Mouse (Mus musculus): Measurements from ENCODE around the gene Rab27a.
A peak's percentile ranks its signal among the peaks of the same experiment; 100 is the strongest.

Rab27a gene

DNA sequence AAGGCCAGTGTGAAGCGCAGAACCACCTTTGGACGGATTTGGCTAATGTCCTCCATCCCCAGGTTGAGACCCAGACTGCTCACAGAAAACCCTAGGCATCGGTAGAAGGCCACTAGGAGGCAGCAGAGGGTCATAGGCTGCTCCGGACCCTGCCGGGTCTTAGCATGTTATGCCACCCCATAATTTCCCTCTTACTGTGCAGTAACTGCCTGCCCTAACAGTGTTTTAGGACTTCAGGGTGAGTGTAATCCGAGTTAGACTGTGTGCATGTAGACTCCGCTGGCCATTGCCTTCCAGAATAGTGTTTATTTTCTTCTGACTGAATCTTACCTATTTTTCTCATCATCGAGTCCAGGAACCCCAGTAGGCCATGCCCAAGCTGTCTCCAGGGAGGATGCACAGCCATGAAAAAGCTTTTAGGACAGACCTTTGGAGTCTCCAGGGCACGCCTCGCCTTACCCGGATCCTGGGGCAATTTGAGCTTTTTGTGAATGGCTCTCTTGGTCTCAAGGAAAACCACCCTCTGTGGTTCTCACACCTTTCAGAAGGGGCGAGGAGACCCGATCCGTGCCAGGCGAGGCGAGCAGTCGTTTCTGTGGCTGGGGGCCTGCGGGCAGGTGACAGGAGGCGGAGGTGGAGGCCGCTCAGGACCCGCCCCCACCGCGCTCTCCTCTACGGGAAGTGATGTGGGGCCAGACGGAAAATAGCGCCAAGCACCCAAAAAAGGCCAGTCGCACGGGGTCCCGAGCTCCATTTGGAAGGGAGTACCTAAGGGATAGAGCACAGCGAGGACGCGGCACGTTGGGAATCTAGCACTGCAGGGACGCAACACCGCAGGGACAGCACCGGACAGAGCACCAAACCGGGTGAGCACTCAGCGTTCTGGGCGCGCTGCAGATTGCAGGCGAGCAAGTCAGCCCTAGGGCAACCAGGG, at the start of gene Rab27a:
Gene Rab27a (plus strand): TSS at position 709 of the 934 bp plus-strand sequence.
- DNase-seq (ENCODE audit: low spot score) = peak; percentile 91

DNA sequence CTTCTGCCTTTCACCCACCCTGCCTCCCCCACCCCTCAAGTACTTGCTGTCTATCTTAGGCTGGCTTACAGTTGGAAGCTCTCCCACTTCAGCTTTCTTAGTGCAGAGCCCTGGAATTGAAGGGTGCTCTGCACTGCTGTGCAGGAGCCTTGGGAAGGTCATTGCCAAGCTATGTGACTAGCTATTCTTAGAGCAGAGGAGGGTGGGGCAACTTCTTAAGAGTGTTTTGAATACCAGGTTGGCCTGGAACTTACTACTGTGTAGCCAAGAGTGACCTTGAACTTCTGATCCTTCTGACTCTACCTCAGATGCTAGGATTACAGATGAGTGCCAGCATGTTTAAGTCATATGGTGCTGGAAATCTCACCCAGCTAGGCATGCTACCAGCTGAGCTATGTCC, 48.5 kb upstream of the Rab27a start:
- DNase-seq (ENCODE audit: low spot score) = no peak

DNA sequence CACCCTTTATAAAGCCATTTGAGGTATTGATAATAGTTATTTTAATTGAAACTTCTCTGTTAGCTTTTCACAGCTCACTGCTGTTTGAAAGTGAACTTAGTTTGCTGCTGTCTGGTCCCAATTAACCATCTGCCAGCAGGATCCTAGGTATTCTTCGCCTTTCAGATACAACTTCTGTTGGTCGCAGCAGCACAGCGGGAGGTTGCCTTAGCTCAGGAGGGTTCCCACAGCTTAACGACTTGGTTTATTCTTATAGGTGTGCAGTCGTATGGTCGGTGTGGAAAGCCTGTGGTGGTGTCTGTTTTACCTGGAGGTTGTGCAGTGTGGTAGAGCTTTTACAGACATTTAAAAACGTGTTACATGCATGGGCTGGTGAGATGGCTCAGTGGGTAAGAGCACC, 47.8 kb upstream of the Rab27a start:
- DNase-seq (ENCODE audit: low spot score) = no peak

DNA sequence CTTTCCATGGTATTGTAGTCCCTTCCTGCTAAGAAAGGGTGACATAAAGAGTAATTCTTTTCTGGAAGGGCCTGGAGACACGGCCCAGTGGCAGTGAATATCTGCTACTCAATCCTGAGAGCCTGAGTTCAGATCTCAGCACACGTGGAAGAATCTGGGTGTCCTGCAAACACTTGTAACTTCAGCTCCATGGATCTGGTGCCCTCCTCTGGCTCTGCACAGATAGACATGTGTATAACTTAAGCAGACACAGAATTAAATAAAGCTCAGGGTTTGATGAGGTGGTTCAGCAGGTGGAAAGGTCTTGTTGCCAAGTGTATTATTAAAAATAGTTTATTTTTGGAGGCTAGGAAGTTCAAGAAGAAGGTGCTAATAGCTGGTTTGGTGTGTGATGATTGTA, 44.2 kb upstream of the Rab27a start:
- no peak for DNase-seq (ENCODE audit: low spot score)

DNA sequence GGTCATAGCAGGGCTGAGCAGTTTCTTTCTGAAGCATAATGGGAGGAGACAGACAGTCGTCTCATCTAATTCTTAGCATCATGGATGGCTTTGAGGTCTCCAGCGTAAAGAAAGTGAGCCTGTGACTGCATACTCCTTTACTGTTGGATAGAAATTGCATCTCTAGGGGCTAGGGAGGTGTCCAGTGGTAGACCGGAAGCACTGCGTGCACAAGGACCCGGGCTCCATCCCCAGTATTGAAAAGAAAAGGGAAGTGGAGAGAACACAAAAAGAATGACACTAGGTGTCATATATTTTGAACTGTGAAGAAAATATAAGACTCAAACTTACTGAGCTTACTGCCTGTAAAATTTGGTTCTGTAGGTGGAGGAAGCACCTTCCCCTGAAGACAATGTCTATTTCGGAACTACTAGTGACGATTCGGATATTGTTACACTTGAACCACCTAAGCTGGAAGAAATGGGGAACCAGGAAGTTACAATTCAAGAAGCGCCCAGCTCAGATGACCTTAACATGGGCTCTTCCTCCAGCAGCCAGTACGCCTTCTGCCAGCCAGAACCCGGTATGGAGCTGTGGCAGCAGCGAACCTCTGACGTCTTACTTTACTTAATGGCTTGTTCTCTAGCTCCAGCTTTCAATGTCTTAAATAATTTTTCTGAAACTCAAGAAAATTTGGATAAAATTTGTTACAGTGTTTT, 43.2 kb upstream of the Rab27a start:
- no peak for DNase-seq (ENCODE audit: low spot score)

DNA sequence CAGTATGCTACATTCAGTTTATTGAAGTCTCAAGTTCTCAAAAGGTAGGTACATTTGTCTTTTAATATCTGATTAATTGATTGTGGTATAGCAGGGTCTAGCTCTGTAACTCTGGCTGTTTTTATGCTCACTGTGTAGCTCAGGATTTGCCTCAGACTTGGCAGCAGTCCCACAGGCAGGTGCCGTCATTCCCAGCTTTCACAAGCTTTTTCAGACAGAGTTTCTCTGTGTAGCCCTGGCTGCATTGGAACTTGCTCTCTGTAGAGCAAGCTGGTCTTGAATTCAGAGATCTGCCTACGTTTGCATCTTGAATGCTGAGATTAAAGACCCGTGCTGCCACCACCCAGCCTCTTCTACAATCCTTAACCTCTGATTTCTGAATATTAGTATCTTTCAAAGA, 42.5 kb upstream of the Rab27a start:
- DNase-seq (ENCODE audit: low spot score) = no peak

DNA sequence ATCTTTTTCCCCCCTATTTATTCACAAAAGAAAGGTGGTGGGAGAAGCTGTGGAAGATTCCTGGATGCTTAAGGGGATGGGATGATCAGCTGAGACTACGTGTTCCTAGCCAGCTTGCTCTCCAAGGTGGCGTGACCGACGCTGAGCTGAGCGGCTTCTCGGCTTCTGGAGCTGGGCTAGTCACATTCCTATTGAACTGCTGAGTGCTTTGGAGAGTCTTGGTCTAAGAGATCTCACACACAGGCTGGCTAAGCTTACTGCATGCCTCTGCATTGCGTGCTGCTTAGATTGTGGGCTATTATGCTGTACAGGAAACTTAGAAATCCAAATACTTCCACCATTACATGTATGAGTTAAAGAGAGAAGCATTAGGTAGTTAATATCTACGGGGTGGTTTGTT, 40.6 kb upstream of the Rab27a start:
- DNase-seq (ENCODE audit: low spot score) = no peak

DNA sequence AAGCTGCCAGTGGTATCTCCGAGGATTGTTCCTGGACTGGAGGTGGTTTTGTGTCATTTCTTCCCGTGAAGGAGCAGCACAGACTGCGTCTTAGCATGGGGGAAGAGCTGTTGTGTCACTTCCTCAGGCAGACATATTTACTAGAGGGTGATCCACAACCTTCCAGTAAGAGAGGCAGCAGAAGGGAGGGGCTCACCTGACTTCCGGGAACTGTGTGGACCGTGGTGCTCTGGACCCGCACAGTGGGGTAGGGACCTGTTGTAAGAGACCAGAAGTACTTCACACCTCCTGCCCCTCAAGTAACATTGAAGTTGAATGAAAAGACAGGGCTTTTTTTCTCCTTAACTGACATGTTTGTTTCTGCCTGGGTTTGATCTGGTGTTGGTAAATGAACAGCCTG, 39.5 kb upstream of the Rab27a start:
- no peak for DNase-seq (ENCODE audit: low spot score)

DNA sequence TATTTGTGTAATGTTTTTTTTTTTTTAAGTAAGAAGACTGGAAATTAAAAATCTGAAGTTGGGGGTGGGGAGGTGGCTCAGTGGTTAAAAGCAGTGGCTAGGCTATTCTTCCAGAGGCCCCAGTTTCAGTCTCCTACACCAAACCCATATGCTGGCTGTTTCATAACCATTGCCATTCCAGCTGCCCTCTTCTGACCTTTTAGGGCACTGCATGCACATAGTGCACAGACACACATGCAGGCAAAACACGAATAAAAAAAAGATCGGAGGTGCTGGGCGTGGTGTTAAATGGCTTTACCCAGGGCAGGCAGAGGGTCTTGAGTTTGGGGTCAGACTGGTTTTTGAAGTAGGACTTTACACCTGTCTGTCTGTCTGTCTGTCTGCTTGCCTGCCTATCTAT, 38.5 kb upstream of the Rab27a start:
- no peak for DNase-seq (ENCODE audit: low spot score)

DNA sequence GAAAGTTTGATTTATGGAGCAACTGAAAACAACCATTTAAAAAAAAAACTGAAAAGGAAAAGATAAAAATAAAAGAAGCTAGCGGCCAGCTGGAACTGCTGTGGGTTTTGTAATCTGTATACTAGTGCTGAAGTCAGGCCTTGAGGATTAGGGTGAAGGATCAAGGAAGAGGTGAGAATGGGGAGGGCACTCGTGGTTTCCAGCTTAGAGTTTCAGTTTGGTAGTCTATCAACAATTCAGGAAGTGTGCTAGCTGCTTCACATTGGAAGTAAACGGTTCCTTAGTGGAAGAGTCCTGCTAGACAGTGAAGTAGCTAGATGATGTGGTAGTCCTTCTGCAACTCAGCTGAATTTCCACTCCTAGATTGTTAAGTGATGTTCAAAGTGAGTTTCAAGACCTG, 36.3 kb upstream of the Rab27a start:
- DNase-seq (ENCODE audit: low spot score) = no peak

DNA sequence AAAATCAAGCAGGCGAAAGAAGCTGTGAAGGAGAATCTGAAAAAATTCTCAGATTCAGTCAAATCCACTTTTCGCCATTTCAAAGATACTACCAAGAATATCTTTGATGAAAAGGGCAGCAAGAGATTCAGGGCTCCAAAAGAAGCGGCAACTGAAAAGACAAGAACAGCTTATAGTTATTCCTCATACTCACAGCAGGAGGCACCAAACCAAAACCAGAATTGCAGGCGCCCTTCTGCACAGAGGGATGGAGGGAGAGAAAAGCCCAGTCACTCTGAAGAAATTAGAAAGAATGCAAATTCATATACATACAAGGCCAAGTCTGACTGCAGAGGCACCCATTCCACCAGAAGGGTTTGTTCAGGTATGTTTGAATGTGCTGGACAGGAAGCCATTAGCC, 32.0 kb upstream of the Rab27a start:
- DNase-seq (ENCODE audit: low spot score) = no peak

DNA sequence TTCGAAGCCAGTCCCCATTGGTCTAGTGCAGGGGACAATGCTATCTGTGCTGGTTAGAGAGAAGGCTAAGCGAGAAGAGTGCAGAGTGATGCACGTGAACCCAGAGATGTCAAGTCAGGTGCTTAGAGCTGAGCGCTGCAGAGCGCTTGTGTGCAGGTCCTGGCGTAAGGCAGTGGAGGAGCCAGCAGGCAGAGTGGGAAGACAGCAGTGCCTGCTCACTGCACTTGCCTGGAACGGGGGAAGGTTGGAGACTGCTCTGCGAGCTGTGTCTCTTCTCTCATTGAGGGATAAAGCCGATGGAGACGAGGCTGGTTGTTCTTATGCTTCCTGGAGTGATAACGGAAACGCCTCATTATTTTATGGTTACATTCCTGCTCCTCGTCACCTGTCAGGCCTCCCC, 29.9 kb upstream of the Rab27a start:
- DNase-seq (ENCODE audit: low spot score) = no peak

DNA sequence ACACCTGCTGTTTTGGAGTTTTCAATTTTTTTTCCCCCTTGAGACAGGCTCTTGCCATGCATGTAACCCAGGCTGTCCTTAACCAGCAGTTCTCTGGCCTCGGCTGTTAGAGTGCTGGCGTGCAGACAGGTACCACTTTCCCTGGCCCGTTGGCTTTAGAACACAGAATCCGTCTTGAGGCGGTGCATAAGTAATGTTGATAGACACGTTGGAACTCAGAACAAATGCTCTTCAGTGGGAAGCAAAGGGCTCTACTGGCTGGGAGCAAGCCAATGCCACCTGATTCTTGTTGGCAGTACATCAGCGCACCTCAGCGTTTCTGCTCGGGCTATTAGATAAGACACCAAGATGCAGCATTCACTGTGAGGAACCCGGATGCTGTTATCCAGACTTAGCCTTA, 24.8 kb upstream of the Rab27a start:
- no peak for DNase-seq (ENCODE audit: low spot score)

DNA sequence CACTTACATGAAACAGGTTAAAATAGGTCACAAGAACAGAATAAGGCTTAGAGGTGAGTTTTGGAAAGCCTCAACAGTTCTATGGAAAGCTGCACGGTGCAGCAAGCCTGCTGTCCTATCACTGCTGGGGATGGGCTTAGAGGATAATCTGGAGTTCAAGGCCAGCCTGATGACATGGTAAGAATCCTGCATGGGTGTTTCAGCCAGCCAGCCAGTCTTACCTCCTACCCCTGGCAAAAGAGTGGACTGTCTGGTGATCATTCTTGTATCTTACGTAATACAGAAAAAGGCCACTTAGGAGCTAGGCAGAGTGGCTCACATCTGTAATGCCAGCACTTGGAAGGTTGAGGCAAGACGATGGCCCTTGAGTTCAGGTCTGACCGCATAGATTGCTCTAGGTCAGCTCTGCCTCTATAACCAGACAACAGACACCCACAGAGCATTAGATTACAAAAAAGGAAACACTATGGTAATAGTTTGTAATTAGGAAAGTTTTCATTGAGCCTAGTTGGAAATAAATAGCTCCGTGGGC, 24.0 kb upstream of the Rab27a start:
- DNase-seq (ENCODE audit: low spot score) = no peak

DNA sequence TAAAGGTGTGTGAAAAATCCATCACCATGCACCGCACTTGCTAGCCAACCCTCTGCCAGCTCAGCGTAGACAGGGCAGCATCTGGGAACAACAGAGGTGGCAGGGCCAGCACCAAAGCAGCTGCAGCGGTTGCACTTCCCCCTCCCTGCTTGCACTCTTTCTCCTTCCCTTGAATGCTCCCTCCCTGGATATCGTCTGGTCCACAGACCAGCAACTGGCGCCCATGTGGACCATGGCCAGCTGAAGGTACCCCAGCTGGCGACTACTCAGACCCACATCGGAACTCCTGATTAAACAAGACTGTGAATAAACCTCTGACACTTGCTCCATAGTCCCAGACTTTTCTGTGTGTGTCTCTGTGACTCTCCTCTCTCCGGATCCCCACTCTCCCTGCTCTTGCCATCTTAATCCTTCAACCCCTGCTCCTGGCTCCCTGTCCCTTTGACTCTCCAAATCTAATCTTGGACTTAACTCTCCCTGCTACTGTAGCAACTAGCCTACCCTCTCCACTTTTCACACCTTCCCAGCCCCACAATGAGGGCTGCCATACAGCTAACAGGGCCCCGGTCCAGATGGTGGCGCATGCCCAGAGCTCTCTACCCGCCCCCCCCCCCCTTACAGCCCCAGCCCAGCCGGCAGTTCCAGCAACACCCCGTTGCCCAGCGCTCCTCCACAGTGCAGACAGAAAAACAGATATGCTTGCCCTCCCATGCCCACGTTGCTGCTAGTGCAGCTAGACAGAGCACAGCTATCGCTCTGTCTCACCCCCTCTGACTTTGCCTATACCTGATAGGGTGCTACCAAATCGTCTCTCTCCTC, 18.6 kb upstream of the Rab27a start:
- peak; percentile 54 for DNase-seq (ENCODE audit: low spot score)

DNA sequence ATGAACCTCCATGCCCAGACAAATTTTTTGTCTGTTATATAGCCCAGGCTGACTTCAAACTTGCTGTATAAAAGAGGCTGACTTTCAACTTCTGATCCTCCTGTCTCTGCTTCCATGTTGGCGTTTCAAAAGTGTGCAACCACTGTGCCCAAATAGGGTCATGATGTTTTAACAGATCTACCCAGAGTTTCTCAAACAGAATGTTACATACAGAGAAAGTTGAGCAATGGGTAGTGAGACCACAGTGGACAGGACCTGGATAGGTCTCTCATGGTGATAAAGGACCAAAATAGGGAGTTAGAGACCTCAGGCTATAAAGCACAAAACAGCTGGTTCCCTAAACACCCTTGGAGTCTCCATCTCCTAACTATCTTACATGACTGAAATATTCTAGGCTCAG, 14.2 kb upstream of the Rab27a start:
- DNase-seq (ENCODE audit: low spot score) = no peak

DNA sequence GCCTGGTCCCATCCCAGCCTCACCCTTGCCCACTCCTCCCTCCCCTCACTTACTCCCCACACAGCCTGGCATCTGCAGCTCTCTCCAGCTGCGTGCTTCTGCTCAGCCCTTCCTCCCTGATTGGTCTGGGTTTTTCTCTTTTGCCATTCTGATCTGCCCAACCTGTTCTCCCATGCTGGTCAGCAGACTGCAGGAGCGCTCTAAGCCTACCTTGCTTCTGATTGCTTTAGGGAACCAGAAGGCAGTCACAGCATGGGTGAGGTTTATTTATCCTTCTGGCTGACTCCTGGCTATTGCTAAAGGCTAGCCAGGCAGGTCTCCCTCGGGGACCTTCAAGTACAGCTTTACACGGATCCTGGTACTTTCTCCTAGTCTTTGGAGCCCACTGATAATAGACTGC, 13.2 kb upstream of the Rab27a start:
- DNase-seq (ENCODE audit: low spot score) = no peak

DNA sequence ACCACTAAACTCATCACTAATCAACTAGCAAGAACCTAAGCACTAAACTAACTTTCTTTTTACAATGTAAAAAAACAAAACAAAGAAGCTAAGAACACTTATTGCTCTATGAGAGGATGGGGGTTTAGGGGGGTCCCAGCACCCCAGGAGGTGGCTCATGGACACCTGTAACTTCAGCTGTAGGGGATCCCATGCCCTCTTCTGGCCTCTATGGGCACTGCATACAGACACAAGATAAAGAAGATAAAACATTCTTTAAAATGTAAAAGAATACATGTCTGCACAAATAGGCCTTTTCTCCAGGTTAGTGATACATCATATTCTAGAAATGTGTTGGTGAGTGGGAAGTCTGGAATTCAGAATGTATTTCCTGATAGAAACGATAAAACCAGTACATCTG, 11.2 kb upstream of the Rab27a start:
- DNase-seq (ENCODE audit: low spot score) = no peak

DNA sequence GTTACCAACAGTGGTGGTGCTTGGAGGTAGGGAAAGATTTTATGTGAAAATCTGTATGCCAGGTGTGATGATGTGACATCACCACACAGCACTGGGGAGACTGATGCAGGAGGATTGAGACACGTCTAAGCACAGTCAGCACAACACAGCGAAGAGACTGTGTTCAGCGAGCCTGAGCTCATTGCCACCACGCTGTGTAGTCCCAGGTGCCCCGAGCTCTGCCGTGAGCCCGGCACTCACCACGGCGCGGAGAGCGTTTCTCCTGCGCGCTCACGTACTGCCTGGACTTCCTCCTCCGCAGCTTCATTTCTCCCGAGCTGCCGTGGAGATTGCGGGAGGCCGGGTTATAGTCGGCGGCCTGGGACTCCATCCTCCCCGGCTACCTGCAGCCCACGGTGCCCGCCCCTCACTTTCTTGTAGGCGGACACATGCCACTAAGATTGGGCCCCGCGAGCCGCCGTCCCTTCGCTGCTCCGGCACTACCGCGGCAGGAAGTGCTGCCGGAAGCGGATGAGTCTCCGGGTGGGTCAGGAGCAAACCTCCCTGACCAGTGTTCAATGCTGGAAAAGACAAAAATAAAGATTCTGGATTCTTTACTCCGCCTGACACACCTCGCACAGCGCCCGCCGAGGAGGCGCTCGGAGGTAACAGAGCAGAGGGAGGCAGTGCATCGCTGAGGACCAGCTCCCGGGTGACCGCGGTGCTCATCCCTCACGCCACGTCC, 5.3 kb upstream of the Rab27a start:
- DNase-seq (ENCODE audit: low spot score) = peak; percentile 94

DNA sequence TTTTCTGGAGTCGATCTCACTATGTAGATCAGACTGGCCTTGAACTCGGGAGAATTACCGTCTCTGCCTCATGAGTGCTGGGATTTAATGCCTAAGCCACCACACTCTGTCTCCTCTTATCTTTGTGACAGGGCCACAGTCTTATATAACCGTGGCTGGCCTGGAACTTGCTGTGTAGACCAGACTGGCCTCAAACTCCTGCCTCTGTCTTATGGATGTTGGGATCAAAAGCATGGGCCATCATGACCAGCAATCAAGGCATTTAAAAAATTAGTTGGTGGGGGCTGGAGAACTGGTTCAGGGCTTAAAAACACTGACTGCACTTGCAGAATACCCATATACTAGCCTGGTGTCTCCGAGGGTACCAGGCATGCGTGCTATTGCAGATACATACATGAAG, 4.6 kb upstream of the Rab27a start, which contains the start of gene Pigb:
Gene Pigb (minus strand): TSS at position 299 of the 400 bp plus-strand sequence.
- DNase-seq (ENCODE audit: low spot score) = no peak

DNA sequence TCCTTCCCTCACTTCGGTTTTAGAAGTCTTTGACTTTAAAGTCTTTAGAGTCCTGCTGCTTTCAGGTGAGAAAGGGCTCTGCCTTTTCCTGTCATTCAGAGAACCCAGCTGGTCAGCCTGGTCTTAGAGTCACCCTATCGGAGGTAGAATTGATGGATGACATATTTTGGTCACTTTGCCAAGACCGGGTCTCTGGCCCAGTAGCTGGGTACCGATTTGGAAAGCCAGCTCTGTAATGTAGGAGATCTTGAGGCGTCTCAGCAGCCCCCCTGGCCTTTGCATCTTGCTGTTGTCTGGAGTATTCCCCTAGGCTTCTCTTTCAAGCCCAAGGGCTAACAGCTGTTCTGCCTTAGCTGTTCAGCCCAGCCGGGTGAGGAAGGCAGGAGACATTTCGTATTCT, 550 bp downstream of the Rab27a start:
- DNase-seq (ENCODE audit: low spot score) = no peak

DNA sequence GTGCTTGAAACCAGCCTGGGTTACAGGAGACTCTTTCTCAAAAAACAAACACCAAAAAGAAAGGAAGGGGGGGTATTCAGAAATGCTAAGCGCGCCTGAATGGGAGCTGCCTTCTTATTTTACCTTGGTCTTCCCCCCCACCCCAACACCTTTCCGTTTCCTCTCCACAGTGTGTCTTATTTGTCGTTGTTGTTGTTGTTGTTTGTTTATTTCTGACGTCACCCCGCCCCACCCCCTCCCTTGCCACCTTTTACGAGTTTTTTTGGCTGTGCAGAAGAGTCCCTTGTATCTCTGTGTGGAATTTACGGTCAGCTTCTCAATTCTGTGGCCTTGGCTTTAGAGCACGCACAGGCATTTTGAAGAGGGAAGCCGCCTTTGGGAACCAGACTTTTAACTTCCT, 1.1 kb downstream of the Rab27a start:
- no peak for DNase-seq (ENCODE audit: low spot score)

Measured in testis, postnatal 10 days (tissue).